Mouse (Mus musculus): Measurements from ENCODE around the gene Pus10. TPM values are rescaled to one million over a fixed set of nuclear protein-coding genes. Genes with fewer than 3 reads are reported as not detected.

Pus10 gene
- polyA plus RNA-seq, 1 experiment from 2014 or later: 20.1 TPM

GRCm38 (mm10) chr11:23699414-23700095, 34.1 kb downstream of the Pus10 start:
- WGBS: 63% methylated on average over 3 of the region's 3 CpGs

GRCm38 (mm10) chr11:23701831-23702230, 36.4 kb downstream of the Pus10 start:
- ATAC-seq (ENCODE audit: insufficient read depth, low FRiP score, low read depth): no peak

More at GRCm38 (mm10) chr11:23699414-23700095, 34.1 kb downstream of the Pus10 start:
- H3K27me3 ChIP-seq (replicated peaks): no peaks in the 10 kb centered on the region
- H3K4me3 ChIP-seq (replicated peaks): no peak overlapping the region
- no peak overlapping the region for H3K27ac ChIP-seq
- ATAC-seq (ENCODE audit: insufficient read depth, low FRiP score, low read depth): no peak
- H3K9ac ChIP-seq: no peak overlapping the region
- no peak overlapping the region for H3K4me2 ChIP-seq
- H3K9me3 ChIP-seq: no peaks in the 10 kb centered on the region
- no peaks in the 10 kb centered on the region for H3K4me1 ChIP-seq
- no peaks in the 10 kb centered on the region for H3K36me3 ChIP-seq

GRCm38 (mm10) chr11:23704604-23705294, 39.3 kb downstream of the Pus10 start:
- ATAC-seq (ENCODE audit: insufficient read depth, low FRiP score, low read depth): no peak
- no peak overlapping the region for H3K4me3 ChIP-seq (replicated peaks)
- H3K9ac ChIP-seq: no peak overlapping the region
- no peaks in the 10 kb centered on the region for H3K9me3 ChIP-seq
- WGBS: 85% methylated on average over 7 of the region's 7 CpGs
- H3K27me3 ChIP-seq (replicated peaks): no peaks in the 10 kb centered on the region
- no peak overlapping the region for H3K4me2 ChIP-seq
- peaks cover 5% of the 10 kb centered on the region for H3K36me3 ChIP-seq
- H3K4me1 ChIP-seq: no peaks in the 10 kb centered on the region
- H3K27ac ChIP-seq: no peak overlapping the region

More at GRCm38 (mm10) chr11:23701831-23702230, 36.4 kb downstream of the Pus10 start:
- WGBS: 82% methylated on average over 3 of the region's 3 CpGs
- H3K27me3 ChIP-seq (replicated peaks): no peaks in the 10 kb centered on the region
- no peak overlapping the region for H3K9ac ChIP-seq
- no peak overlapping the region for H3K4me2 ChIP-seq
- no peaks in the 10 kb centered on the region for H3K36me3 ChIP-seq
- no peaks in the 10 kb centered on the region for H3K9me3 ChIP-seq
- no peaks in the 10 kb centered on the region for H3K4me1 ChIP-seq
- no peak overlapping the region for H3K27ac ChIP-seq
- no peak overlapping the region for H3K4me3 ChIP-seq (replicated peaks)

- Histone ChIP-seq H3K27me3 (replicated peaks) (no peaks in the 10 kb centered on the region), H3K4me3 (replicated peaks) (no peak overlapping the region), H3K27ac (no peak overlapping the region), H3K4me1 (no peaks in the 10 kb centered on the region), H3K9me3 (no peaks in the 10 kb centered on the region), H3K4me2 (no peak overlapping the region), H3K9ac (no peak overlapping the region), H3K36me3 (peaks cover 22% of the 10 kb centered on the region)
- ATAC-seq (ENCODE audit: insufficient read depth, low FRiP score, low read depth): no peak
- 90% methylated on average over 3 of the region's 3 CpGs for WGBS
These were observed 46.8 kb downstream of the Pus10 start for GRCm38 (mm10) chr11:23712299-23712698.

- Histone ChIP-seq H3K27ac (no peak overlapping the region), H3K9me3 (no peaks in the 10 kb centered on the region), H3K9ac (no peak overlapping the region), H3K36me3 (peaks cover 7% of the 10 kb centered on the region), H3K27me3 (replicated peaks) (no peaks in the 10 kb centered on the region), H3K4me2 (no peak overlapping the region), H3K4me1 (no peaks in the 10 kb centered on the region), H3K4me3 (replicated peaks) (no peak overlapping the region)
- ATAC-seq (ENCODE audit: insufficient read depth, low FRiP score, low read depth): no peak
- WGBS: 91% methylated on average over 2 of the region's 2 CpGs
These were observed 53.4 kb downstream of the Pus10 start for GRCm38 (mm10) chr11:23718856-23719255.

- 75% methylated on average over 3 of the region's 3 CpGs for WGBS
- H3K9ac ChIP-seq: no peak overlapping the region
- no peak; the same call in 1 of the 2 replicates for ATAC-seq (ENCODE audit: insufficient read depth, low FRiP score, low read depth)
- H3K9me3 ChIP-seq: no peaks in the 10 kb centered on the region
- no peaks in the 10 kb centered on the region for H3K4me1 ChIP-seq
- no peak overlapping the region for H3K4me3 ChIP-seq (replicated peaks)
- H3K27ac ChIP-seq: no peak overlapping the region
- H3K36me3 ChIP-seq: peaks cover 7% of the 10 kb centered on the region
- H3K4me2 ChIP-seq: no peak overlapping the region
- H3K27me3 ChIP-seq (replicated peaks): no peaks in the 10 kb centered on the region
These were observed 54.4 kb downstream of the Pus10 start for GRCm38 (mm10) chr11:23719825-23720224.

GRCm38 (mm10) chr11:23722326-23722725, 56.9 kb downstream of the Pus10 start:
- Histone ChIP-seq H3K9me3 (no peaks in the 10 kb centered on the region), H3K36me3 (peaks cover 7% of the 10 kb centered on the region), H3K27ac (no peak overlapping the region), H3K9ac (no peak overlapping the region), H3K4me3 (replicated peaks) (no peak overlapping the region), H3K4me1 (no peaks in the 10 kb centered on the region), H3K4me2 (no peak overlapping the region), H3K27me3 (replicated peaks) (no peaks in the 10 kb centered on the region)
- 50% methylated on average over 2 of the region's 2 CpGs for WGBS
- ATAC-seq (ENCODE audit: insufficient read depth, low FRiP score, low read depth): 0 out of 2 replicates have a peak, but pooled peaks have one; percentile 35

GRCm38 (mm10) chr11:23725850-23726249, 60.4 kb downstream of the Pus10 start:
- no peaks in the 10 kb centered on the region for H3K27me3 ChIP-seq (replicated peaks)
- H3K4me3 ChIP-seq (replicated peaks): no peak overlapping the region
- H3K9me3 ChIP-seq: no peaks in the 10 kb centered on the region
- ATAC-seq (ENCODE audit: insufficient read depth, low FRiP score, low read depth): no peak; the same call in 1 of the 2 replicates
- 88% methylated on average over 2 of the region's 2 CpGs for WGBS
- no peak overlapping the region for H3K9ac ChIP-seq
- H3K4me2 ChIP-seq: no peak overlapping the region
- H3K27ac ChIP-seq: no peak overlapping the region; the same call in 1 of the 2 replicates
- H3K36me3 ChIP-seq: peaks cover 3% of the 10 kb centered on the region
- no peaks in the 10 kb centered on the region for H3K4me1 ChIP-seq

GRCm38 (mm10) chr11:23726441-23726840, 61.0 kb downstream of the Pus10 start:
- no peaks in the 10 kb centered on the region for H3K9me3 ChIP-seq
- H3K4me3 ChIP-seq (replicated peaks): no peak overlapping the region
- no peaks in the 10 kb centered on the region for H3K27me3 ChIP-seq (replicated peaks)
- H3K9ac ChIP-seq: no peak overlapping the region
- no peak for ATAC-seq (ENCODE audit: insufficient read depth, low FRiP score, low read depth)
- H3K4me2 ChIP-seq: no peak overlapping the region
- WGBS: 83% methylated on average over 2 of the region's 2 CpGs
- no peaks in the 10 kb centered on the region for H3K4me1 ChIP-seq
- no peak overlapping the region; the same call in 1 of the 2 replicates for H3K27ac ChIP-seq
- H3K36me3 ChIP-seq: peaks cover 3% of the 10 kb centered on the region

- H3K9me3 ChIP-seq: no peaks in the 10 kb centered on the region
- ATAC-seq (ENCODE audit: insufficient read depth, low FRiP score, low read depth): no peak
- no peaks in the 10 kb centered on the region for H3K4me1 ChIP-seq
- no peaks in the 10 kb centered on the region for H3K27me3 ChIP-seq (replicated peaks)
- H3K4me2 ChIP-seq: no peak overlapping the region
- no peak overlapping the region for H3K4me3 ChIP-seq (replicated peaks)
- 91% methylated on average over 2 of the region's 2 CpGs for WGBS
- H3K9ac ChIP-seq: no peak overlapping the region
- H3K36me3 ChIP-seq: peaks cover 3% of the 10 kb centered on the region
- no peak overlapping the region for H3K27ac ChIP-seq
These were observed 62.7 kb downstream of the Pus10 start for GRCm38 (mm10) chr11:23728186-23728585.

- H3K4me3 ChIP-seq (replicated peaks): no peak overlapping the region
- no peaks in the 10 kb centered on the region for H3K4me1 ChIP-seq
- H3K9ac ChIP-seq: no peak overlapping the region
- no peaks in the 10 kb centered on the region for H3K9me3 ChIP-seq
- no peak overlapping the region for H3K4me2 ChIP-seq
- no peaks in the 10 kb centered on the region for H3K27me3 ChIP-seq (replicated peaks)
- 69% methylated on average over 4 of the region's 4 CpGs for WGBS
- H3K36me3 ChIP-seq: peaks cover 3% of the 10 kb centered on the region
- H3K27ac ChIP-seq: no peak overlapping the region
- ATAC-seq (ENCODE audit: insufficient read depth, low FRiP score, low read depth): peak; percentile 82
These were observed 64.6 kb downstream of the Pus10 start for GRCm38 (mm10) chr11:23730120-23730519.

GRCm38 (mm10) chr11:23732840-23733239, 67.4 kb downstream of the Pus10 start:
- Histone ChIP-seq H3K9ac (no peak overlapping the region), H3K36me3 (no peaks in the 10 kb centered on the region; the same call in 1 of the 2 replicates), H3K4me3 (replicated peaks) (no peak overlapping the region), H3K27ac (no peak overlapping the region), H3K9me3 (no peaks in the 10 kb centered on the region), H3K4me2 (no peak overlapping the region), H3K27me3 (replicated peaks) (no peaks in the 10 kb centered on the region), H3K4me1 (no peaks in the 10 kb centered on the region)
- WGBS: 56% methylated on average over 1 of the region's 1 CpGs
- no peak for ATAC-seq (ENCODE audit: insufficient read depth, low FRiP score, low read depth)
